ENCODE assay signal across 23 mouse cellular contexts in genomic region chr7:127088083-127088482, GRCm38 (mm10). TPM values are rescaled to one million over a fixed set of nuclear protein-coding genes. Genes with fewer than 3 reads are reported as not detected.
DNase-seq lines count a peak whose midpoint lies in the region; ATAC-seq and TF ChIP-seq lines count a peak whose summit lies in the region.
"Had no signal": no experiment of that assay in that cellular context is flagged by ENCODE, and none has a peak within 500 bp of the region (broad histone marks: within the 10 kb centered on the region; RNA-seq: fewer than 3 reads in every experiment).

No protein-coding gene starts in this region.

- peaks cover 55% of the 10 kb centered on the region for H3K79me2 ChIP-seq in MEL (ENCODE audit: control insufficient read depth, insufficient read depth, low read length, poor library complexity)
- no peaks in the 10 kb centered on the region for H3K79me2 ChIP-seq in heart, adult 2 months (replicated peaks; ENCODE audit: control insufficient read depth, insufficient read depth, low read length)

- no peaks in the 10 kb centered on the region for H3K9me3 ChIP-seq in liver, embryonic 11.5 days (ENCODE audit: control insufficient read depth, low read length)
- H3K9me3 ChIP-seq in MEL (replicated peaks; ENCODE audit: insufficient read depth, low read length): no peaks in the 10 kb centered on the region
- H3K9me3 ChIP-seq in liver, embryonic 14.5 days (ENCODE audit: control insufficient read depth, low read length): no peaks in the 10 kb centered on the region
- H3K9me3 ChIP-seq: embryonic facial prominence, embryonic 13.5 days; forebrain, embryonic 12.5 days; heart, embryonic 15.5 days; hindbrain, embryonic 13.5 days had no signal

- intact Hi-C loops in heart, adult 2 months (cut with DNase I): no loop called here
- intact Hi-C loops in left cerebral cortex, postnatal 14 days (cut with DNase I): no loop called here

- ATAC-seq in liver, embryonic 11.5 days (replicated peaks; ENCODE audit: low FRiP score): no peak
- ATAC-seq in liver, embryonic 14.5 days (ENCODE audit: insufficient read depth): no peak
- ATAC-seq: CD4-positive, CD25-positive, alpha-beta regulatory T cell, adult 4 months; forebrain, embryonic 16.5 days; hindbrain, postnatal 0 days had no signal

- no peak overlapping the region for H3K4me3 ChIP-seq in liver, embryonic 11.5 days (ENCODE audit: low read depth, low read length)
- H3K4me3 ChIP-seq in MEL (ENCODE audit: control insufficient read depth in 1 of 2, insufficient read depth in 1 of 2, low read depth in 2 of 2, low read length in 2 of 2): peak overlapping the region; percentile 10 to 54
- no peak overlapping the region for H3K4me3 ChIP-seq in liver, embryonic 14.5 days (ENCODE audit: insufficient read depth in 1 of 2, low read depth in 2 of 2, low read length in 2 of 2)
- no peak overlapping the region for H3K4me3 ChIP-seq in heart, adult 2 months
- H3K4me3 ChIP-seq: embryonic facial prominence, embryonic 13.5 days; forebrain, embryonic 12.5 days had no signal

- no peaks in the 10 kb centered on the region for H3K27me3 ChIP-seq in liver, embryonic 11.5 days (replicated peaks; ENCODE audit: control insufficient read depth, insufficient read depth, low read length)
- H3K27me3 ChIP-seq in MEL (ENCODE audit: control insufficient read depth in 1 of 2, insufficient read depth in 2 of 2, low read length in 2 of 2): no peaks in the 10 kb centered on the region
- no peaks in the 10 kb centered on the region for H3K27me3 ChIP-seq in liver, embryonic 14.5 days (ENCODE audit: control insufficient read depth, insufficient read depth, low read length)
- no peaks in the 10 kb centered on the region for H3K27me3 ChIP-seq in heart, adult 2 months (ENCODE audit: control insufficient read depth, insufficient read depth, low read length)
- H3K27me3 ChIP-seq: forebrain, embryonic 12.5 days; heart, embryonic 15.5 days; hindbrain, embryonic 13.5 days had no signal

- WGBS in liver, embryonic 11.5 days: 68% methylated on average over 3 of the region's 3 CpGs
- WGBS in liver, embryonic 14.5 days (ENCODE audit: insufficient replicate concordance): 38% methylated on average over 3 of the region's 3 CpGs
- 77% methylated on average over 3 of the region's 3 CpGs for WGBS in heart, adult 2 months

- H3K36me3 ChIP-seq in liver, embryonic 11.5 days (ENCODE audit: control insufficient read depth, insufficient read depth, low read length): peaks cover 3% of the 10 kb centered on the region; the same call in 1 of the 2 replicates
- H3K36me3 ChIP-seq in MEL (ENCODE audit: control insufficient read depth in 1 of 2, insufficient read depth in 2 of 2, low read length in 2 of 2): peaks cover 0 to 31% of the 10 kb centered on the region in 2 experiments; a peak in 3 of 4 replicates
- no peaks in the 10 kb centered on the region; the same call in 1 of the 2 replicates for H3K36me3 ChIP-seq in liver, embryonic 14.5 days (replicated peaks; ENCODE audit: control insufficient read depth, insufficient read depth, low read depth)
- H3K36me3 ChIP-seq in heart, adult 2 months (ENCODE audit: control insufficient read depth, insufficient read depth, low read length): no peaks in the 10 kb centered on the region
- H3K36me3 ChIP-seq: embryonic facial prominence, embryonic 13.5 days; forebrain, embryonic 12.5 days; heart, embryonic 15.5 days; hindbrain, embryonic 13.5 days had no signal

- H3K4me2 ChIP-seq in liver, embryonic 11.5 days: no peak overlapping the region
- H3K4me2 ChIP-seq in liver, embryonic 14.5 days (ENCODE audit: low read depth): no peak overlapping the region

- peaks cover 42% of the 10 kb centered on the region for H3K4me1 ChIP-seq in liver, embryonic 11.5 days (replicated peaks; ENCODE audit: control insufficient read depth, insufficient read depth, low read length)
- peaks cover 8 to 27% of the 10 kb centered on the region in 2 experiments for H3K4me1 ChIP-seq in MEL (ENCODE audit: control insufficient read depth in 1 of 2, insufficient read depth in 2 of 2, low read length in 2 of 2)
- peaks cover 17 to 57% of the 10 kb centered on the region in 2 experiments for H3K4me1 ChIP-seq in liver, embryonic 14.5 days (replicated peaks; ENCODE audit: control insufficient read depth in 2 of 2, insufficient read depth in 2 of 2, low read length in 1 of 2)
- no peaks in the 10 kb centered on the region for H3K4me1 ChIP-seq in heart, adult 2 months (ENCODE audit: control insufficient read depth, insufficient read depth, low read length)

- TF ChIP-seq CTCF in MEL (IDR thresholded peaks at IDR 0.05 in 2 of 3, conservative IDR thresholded peaks at IDR 0.05 in 1 of 3; ENCODE audit: control insufficient read depth in 1 of 3, insufficient read depth in 1 of 3, low read depth in 2 of 3, low read length in 3 of 3, poor library complexity in 1 of 3, severe bottlenecking in 1 of 3): no peak
- TF ChIP-seq CTCF in liver, embryonic 14.5 days (IDR thresholded peaks at IDR 0.05; ENCODE audit: low read depth): no peak
- TF ChIP-seq CTCF in heart, adult 2 months (IDR thresholded peaks at IDR 0.05): no peak

- TF ChIP-seq RAD21 in MEL (IDR thresholded peaks at IDR 0.05; ENCODE audit: low read depth, low read length): no peak

- DNase-seq in liver, embryonic 11.5 days (ENCODE audit: low spot score): no peak
- DNase-seq in liver: no peak
- DNase-seq in MEL (ENCODE audit: low read depth, low spot score): peak; percentile 71
- no peak for DNase-seq in liver, embryonic 14.5 days (ENCODE audit: low read depth in 3 of 3, low spot score in 3 of 3)
- no peak for DNase-seq in heart, adult 2 months
- DNase-seq in embryo, embryonic 11 days: no peak
- DNase-seq in left cerebral cortex, postnatal 14 days (ENCODE audit: low spot score in 2 of 2): no peak
- DNase-seq: cerebellum, adult 11 months; cerebellum, adult 8-10 months; cerebellum, postnatal 14 days; gastrocnemius, postnatal 10 days; heart, adult 18-20 months had no signal

- TF ChIP-seq EP300 in MEL (IDR thresholded peaks at IDR 0.05; ENCODE audit: low read depth in 1 of 2, low read length in 2 of 2): no peak
- TF ChIP-seq EP300 in liver, embryonic 14.5 days (IDR thresholded peaks at IDR 0.05; ENCODE audit: low read depth): no peak
- TF ChIP-seq EP300 in heart, adult 2 months (IDR thresholded peaks at IDR 0.05; ENCODE audit: insufficient read depth, low read depth, low read length): no peak

- no peak overlapping the region for H3K9ac ChIP-seq in liver, embryonic 11.5 days (ENCODE audit: low read depth, low read length)
- H3K9ac ChIP-seq in MEL (ENCODE audit: control insufficient read depth, low read depth, low read length, poor library complexity, severe bottlenecking): peak overlapping the region; percentile 73
- no peak overlapping the region; the same call in 1 of the 2 replicates for H3K9ac ChIP-seq in liver, embryonic 14.5 days (replicated peaks)
- H3K9ac ChIP-seq in heart, adult 2 months (ENCODE audit: low read depth, low read length): no peak overlapping the region

- TF ChIP-seq POLR2A in MEL (IDR thresholded peaks at IDR 0.05; ENCODE audit: control insufficient read depth in 1 of 2, insufficient read depth in 1 of 2, low read depth in 1 of 2, low read length in 2 of 2, poor library complexity in 1 of 2): no peak
- no peak for TF ChIP-seq POLR2A in heart, adult 2 months (IDR thresholded peaks at IDR 0.05; ENCODE audit: insufficient read depth, low read depth, low read length)

- H3K27ac ChIP-seq in liver, embryonic 11.5 days (ENCODE audit: low read depth, low read length): peak overlapping the region; percentile 62
- H3K27ac ChIP-seq in MEL (ENCODE audit: control insufficient read depth, low read depth, low read length): peak overlapping the region; percentile 98
- peak overlapping the region; percentile 69 for H3K27ac ChIP-seq in liver, embryonic 14.5 days
- H3K27ac ChIP-seq in heart, adult 2 months: no peak overlapping the region
- H3K27ac ChIP-seq: embryonic facial prominence, embryonic 13.5 days; forebrain, embryonic 12.5 days; hindbrain, embryonic 13.5 days; hindbrain, postnatal 0 days had no signal

RNA-seq across cellular contexts. Expression of gene Zg16, which starts 1.0 kb away (rescaled TPM):
- polyA plus RNA-seq in liver, embryonic 11.5 days (2014; fragmentation: Nextera tagmentation; extraction: Ambion mirVana): not detected in 2 replicates
- 57.1 and 89.3 TPM in 2 replicates for total RNA-seq in MEL (2012; rRNA removed)
- 10 to 100 TPM in 1 of 2 experiments, not detected in 1; 50.4 TPM for polyA plus RNA-seq in MEL (2012; ENCODE audit: insufficient read depth in 1 of 2, insufficient read length in 2 of 2, low read depth in 1 of 2, low replicate concordance in 2 of 2, missing spikeins in 1 of 2)
- polyA plus RNA-seq in liver, embryonic 14.5 days (2012; rRNA removed): 0.08 and 0.11 TPM in 2 replicates
- polyA plus RNA-seq in liver, embryonic 14.5 days (2014; fragmentation: Nextera tagmentation; extraction: Ambion mirVana): not detected in 2 replicates
- not detected for total RNA-seq in heart, adult 2 months (2021)
- polyA plus RNA-seq in heart, adult 2 months (2012; rRNA removed): not detected in 2 replicates
- total RNA-seq in left cerebral cortex, postnatal 14 days (2021): not detected
- total RNA-seq: adrenal gland, adult 2 months; adrenal gland, postnatal 36 days; gastrocnemius, postnatal 10 days; heart, adult 18-20 months; heart, postnatal 14 days; hindbrain, postnatal 0 days had no signal
- polyA plus RNA-seq: embryonic facial prominence, embryonic 13.5 days; forebrain, embryonic 12.5 days; forebrain, embryonic 16.5 days; heart, embryonic 11.5 days; heart, embryonic 15.5 days; hindbrain, embryonic 13.5 days; hindbrain, postnatal 0 days had no signal

RNA-seq across cellular contexts. Expression of gene AI467606, which starts 3.1 kb away (rescaled TPM):
- 12.3 and 13.7 TPM in 2 replicates for polyA plus RNA-seq in liver, embryonic 11.5 days (2014; fragmentation: Nextera tagmentation; extraction: Ambion mirVana)
- 51.1 and 54.9 TPM in 2 replicates for total RNA-seq in MEL (2012; rRNA removed)
- polyA plus RNA-seq in MEL (2012; ENCODE audit: insufficient read depth in 1 of 2, insufficient read length in 2 of 2, low read depth in 1 of 2, low replicate concordance in 2 of 2, missing spikeins in 1 of 2): 100 to 1,000 TPM in 1 of 2 experiments, 10 to 100 TPM in 1; 79.4 to 101 TPM
- 5.3 and 6.4 TPM in 2 replicates for polyA plus RNA-seq in liver, embryonic 14.5 days (2012; rRNA removed)
- polyA plus RNA-seq in liver, embryonic 14.5 days (2014; fragmentation: Nextera tagmentation; extraction: Ambion mirVana): 7.6 and 8.5 TPM in 2 replicates
- 1 to 10 TPM; 1.5 to 2.1 TPM for total RNA-seq in heart, adult 2 months (2021)
- 2.7 and 4.7 TPM in 2 replicates for polyA plus RNA-seq in heart, adult 2 months (2012; rRNA removed)
- total RNA-seq in left cerebral cortex, postnatal 14 days (2021): 1 to 10 TPM; 1.3 to 1.6 TPM

RNA-seq across cellular contexts. Expression of gene Qprt, which starts 33.9 kb away (rescaled TPM):
- 43.8 and 44.2 TPM in 2 replicates for polyA plus RNA-seq in liver, embryonic 11.5 days (2014; fragmentation: Nextera tagmentation; extraction: Ambion mirVana)
- total RNA-seq in MEL (2012; rRNA removed): 2.5 and 2.7 TPM in 2 replicates
- polyA plus RNA-seq in MEL (2012; ENCODE audit: insufficient read depth in 1 of 2, insufficient read length in 2 of 2, low read depth in 1 of 2, low replicate concordance in 2 of 2, missing spikeins in 1 of 2): 1 to 10 TPM in 1 of 2 experiments, not detected in 1; 3.7 TPM
- polyA plus RNA-seq in liver, embryonic 14.5 days (2012; rRNA removed): 35.6 and 35.9 TPM in 2 replicates
- 48.6 and 49.2 TPM in 2 replicates for polyA plus RNA-seq in liver, embryonic 14.5 days (2014; fragmentation: Nextera tagmentation; extraction: Ambion mirVana)
- not detected for total RNA-seq in heart, adult 2 months (2021)
- polyA plus RNA-seq in heart, adult 2 months (2012; rRNA removed): 0.25 and 0.32 TPM in 2 replicates
- total RNA-seq in left cerebral cortex, postnatal 14 days (2021): under 1 TPM in 1 of 2 experiments, not detected in 1; 0.25 TPM
- total RNA-seq: heart, postnatal 14 days had no signal

RNA-seq across cellular contexts. Expression of gene Kif22, which starts 45.8 kb away (rescaled TPM):
- polyA plus RNA-seq in liver, embryonic 11.5 days (2014; fragmentation: Nextera tagmentation; extraction: Ambion mirVana): 152 and 170 TPM in 2 replicates
- 57.7 and 75.7 TPM in 2 replicates for total RNA-seq in MEL (2012; rRNA removed)
- 100 to 1,000 TPM; 119 to 298 TPM for polyA plus RNA-seq in MEL (2012; ENCODE audit: insufficient read depth in 1 of 2, insufficient read length in 2 of 2, low read depth in 1 of 2, low replicate concordance in 2 of 2, missing spikeins in 1 of 2)
- 43.8 and 60.1 TPM in 2 replicates for polyA plus RNA-seq in liver, embryonic 14.5 days (2012; rRNA removed)
- polyA plus RNA-seq in liver, embryonic 14.5 days (2014; fragmentation: Nextera tagmentation; extraction: Ambion mirVana): 101 and 112 TPM in 2 replicates
- under 1 TPM; 0.65 to 0.84 TPM for total RNA-seq in heart, adult 2 months (2021)
- polyA plus RNA-seq in heart, adult 2 months (2012; rRNA removed): 0.39 and 0.59 TPM in 2 replicates
- total RNA-seq in left cerebral cortex, postnatal 14 days (2021): 10 to 100 TPM in 1 of 2 experiments, 1 to 10 TPM in 1; 9.6 to 10.4 TPM

RNA-seq across cellular contexts. Expression of gene Spn, which starts 49.5 kb away (rescaled TPM):
- 12.7 and 14.4 TPM in 2 replicates for polyA plus RNA-seq in liver, embryonic 11.5 days (2014; fragmentation: Nextera tagmentation; extraction: Ambion mirVana)
- total RNA-seq in MEL (2012; rRNA removed): 169 and 182 TPM in 2 replicates
- 100 to 1,000 TPM; 135 to 184 TPM for polyA plus RNA-seq in MEL (2012; ENCODE audit: insufficient read depth in 1 of 2, insufficient read length in 2 of 2, low read depth in 1 of 2, low replicate concordance in 2 of 2, missing spikeins in 1 of 2)
- polyA plus RNA-seq in liver, embryonic 14.5 days (2012; rRNA removed): 8.0 and 10.8 TPM in 2 replicates
- 7.9 and 8.0 TPM in 2 replicates for polyA plus RNA-seq in liver, embryonic 14.5 days (2014; fragmentation: Nextera tagmentation; extraction: Ambion mirVana)
- total RNA-seq in heart, adult 2 months (2021): under 1 TPM; 0.78 to 0.80 TPM
- polyA plus RNA-seq in heart, adult 2 months (2012; rRNA removed): 1.1 and 2.9 TPM in 2 replicates
- total RNA-seq in left cerebral cortex, postnatal 14 days (2021): under 1 TPM in 1 of 2 experiments, not detected in 1; 0.11 TPM

Comparison
In these comparisons a context has a peak if more than half of its experiments do, and no peak if none do; other contexts are left out.
1. H3K4me3 ChIP-seq: peak in MEL (2 of 2); none in liver, embryonic 11.5 days (single experiment), liver, embryonic 14.5 days (0 of 2) and heart, adult 2 months (single experiment).
2. RNA of gene Zg16, which starts 1.0 kb away (polyA plus RNA-seq): 50.4 TPM in MEL; 0.08 to 0.11 TPM in liver, embryonic 14.5 days, not detected in heart, adult 2 months and not detected in liver, embryonic 11.5 days; every median in the first group is over 10 times any median in the second.